Mouse (Mus musculus) embryonic facial prominence, embryonic 15.5 days (tissue): ENCODE results near the gene Rsph14. TPM values are rescaled to one million over a fixed set of nuclear protein-coding genes. Genes with fewer than 3 reads are reported as not detected.

Experiments
- ATAC-seq: fragments of 200-750 bp; cut with Nextera tagmentation; 2 replicates; pipeline ENCODE4 v1.8.0; 2017; ENCODE audit warnings: low read depth, moderate TSS enrichment; ENCODE audit not compliant: insufficient number of reproducible peaks, low FRiP score, low TSS enrichment
- H3K27ac ChIP-seq: fragments of 300-500 bp; sonication (generic); replicated peaks from 2 replicates; pipeline ENCODE4 v1.5.1; 2015; ENCODE audit warnings: mild to moderate bottlenecking, inconsistent platforms
- H3K27me3 ChIP-seq: fragments of 300-500 bp; sonication (generic); 2 replicates; pipeline ENCODE4 v1.6.1; 2015; ENCODE audit warnings: inconsistent platforms
- H3K36me3 ChIP-seq: fragments of 300-500 bp; sonication (generic); 2 replicates; pipeline ENCODE4 v1.6.1; 2015; ENCODE audit warnings: mild to moderate bottlenecking, inconsistent platforms
- H3K4me1 ChIP-seq: fragments of 300-500 bp; sonication (generic); 2 replicates; pipeline ENCODE4 v1.6.1; 2015; ENCODE audit warnings: inconsistent platforms
- H3K4me2 ChIP-seq: fragments of 300-500 bp; sonication (generic); replicated peaks from 2 replicates; pipeline ENCODE4 v1.6.1; 2015; ENCODE audit warnings: mild to moderate bottlenecking, inconsistent platforms
- H3K4me3 ChIP-seq: fragments of 300-500 bp; sonication (generic); replicated peaks from 2 replicates; pipeline ENCODE4 v1.5.1; 2015; ENCODE audit warnings: mild to moderate bottlenecking, inconsistent platforms
- H3K9ac ChIP-seq: fragments of 300-500 bp; sonication (generic); 2 replicates; pipeline ENCODE4 v1.6.1; 2015; ENCODE audit warnings: inconsistent platforms
- H3K9me3 ChIP-seq: fragments of 300-500 bp; sonication (generic); replicated peaks from 2 replicates; pipeline ENCODE4 v1.6.1; 2016; ENCODE audit warnings: inconsistent platforms
- WGBS: fragments of 180-500 bp; shearing (Covaris S2); methylation state at CpG from one replicate; pipeline ENCODE4 v1.1.7; 2015; 5-methylcytosine and 5-hydroxymethylcytosine counted together
- polyA plus RNA-seq: library from polyadenylated mRNA; unstranded; fragments of >200 nt; fragmentation: Nextera tagmentation; extraction: Ambion mirVana; gene quantifications from 2 replicates; pipeline ENCODE4 v1.2.1, GENCODE M21; 2015

Gene Rsph14
- polyA plus RNA-seq, 1 experiment from 2014 or later, result 6.9 TPM

GRCm38 (mm10) chr10:75062189-75062561 is 29.8 kb upstream of the Rsph14 start:
- H3K9me3 ChIP-seq, result no peaks in the 10 kb centered on the region
- peak overlapping the region; percentile 84 for H3K4me2 ChIP-seq
- ATAC-seq, result no peak
- peaks cover 54% of the 10 kb centered on the region for H3K4me1 ChIP-seq
- peaks cover 6% of the 10 kb centered on the region; the same call in 1 of the 2 replicates for H3K36me3 ChIP-seq
- H3K27ac ChIP-seq, result no peak overlapping the region
- WGBS, result 8% methylated on average over 6 of the region's 6 CpGs
- no peaks in the 10 kb centered on the region for H3K27me3 ChIP-seq
- peak overlapping the region; percentile 83 for H3K4me3 ChIP-seq
- peak overlapping the region; percentile 64; the same call in 1 of the 2 replicates for H3K9ac ChIP-seq

GRCm38 (mm10) chr10:75061341-75062188 is 29.2 kb upstream of the Rsph14 start:
- Histone ChIP-seq H3K4me2 (peak overlapping the region; percentile 84), H3K27me3 (no peaks in the 10 kb centered on the region), H3K4me1 (peaks cover 54% of the 10 kb centered on the region), H3K4me3 (peak overlapping the region; percentile 83), H3K9ac (peak overlapping the region; percentile 64), H3K27ac (no peak overlapping the region), H3K9me3 (no peaks in the 10 kb centered on the region), H3K36me3 (peaks cover 6% of the 10 kb centered on the region; the same call in 1 of the 2 replicates)
- no peak for ATAC-seq
- WGBS, result 3% methylated on average over 71 of the region's 71 CpGs

- no peak; the same call in 1 of the 2 replicates for ATAC-seq
- Histone ChIP-seq H3K36me3 (peaks cover 3% of the 10 kb centered on the region; the same call in 1 of the 2 replicates), H3K4me2 (peak overlapping the region; percentile 84), H3K9ac (peak overlapping the region; percentile 64), H3K27me3 (no peaks in the 10 kb centered on the region), H3K4me1 (peaks cover 52% of the 10 kb centered on the region), H3K4me3 (peak overlapping the region; percentile 83), H3K9me3 (no peaks in the 10 kb centered on the region), H3K27ac (peak overlapping the region; percentile 68)
- under 1% methylated on average over 39 of the region's 48 CpGs for WGBS
These were observed 28.5 kb upstream of the Rsph14 start for GRCm38 (mm10) chr10:75060843-75061235.

- Histone ChIP-seq H3K4me2 (peak within 1 kb of the TSS; percentile 84), H3K4me3 (peak within 1 kb of the TSS; percentile 83), H3K4me1 (peaks cover 48% of the 10 kb centered on the region), H3K27me3 (no peaks in the 10 kb centered on the region), H3K9me3 (no peaks in the 10 kb centered on the region), H3K27ac (peak within 1 kb of the TSS; percentile 68), H3K36me3 (no peaks in the 10 kb centered on the region; the same call in 1 of the 2 replicates), H3K9ac (peak within 1 kb of the TSS; percentile 64)
- WGBS, result under 1% methylated on average over 49 of the region's 73 CpGs
- peak; percentile 86 for ATAC-seq
These were observed 27.9 kb upstream of the Rsph14 start, which contains the start of gene Bcr for GRCm38 (mm10) chr10:75060217-75060842. TSS of gene Bcr (plus strand) at chr10:75060592.

GRCm38 (mm10) chr10:75059396-75059795 is 27.0 kb upstream of the Rsph14 start:
- Histone ChIP-seq H3K4me3 (peak overlapping the region; percentile 83; the same call in 1 of the 2 replicates), H3K4me1 (peaks cover 45% of the 10 kb centered on the region), H3K27ac (no peak overlapping the region), H3K36me3 (no peaks in the 10 kb centered on the region), H3K4me2 (peak overlapping the region; percentile 84), H3K9me3 (no peaks in the 10 kb centered on the region), H3K27me3 (no peaks in the 10 kb centered on the region), H3K9ac (no peak overlapping the region)
- 2% methylated on average over 11 of the region's 11 CpGs for WGBS
- ATAC-seq, result no peak; the same call in 1 of the 2 replicates

- no peak for ATAC-seq
- WGBS, result 30% methylated on average over 9 of the region's 9 CpGs
- H3K9me3 ChIP-seq, result no peaks in the 10 kb centered on the region
- peaks cover 43% of the 10 kb centered on the region for H3K4me1 ChIP-seq
- no peaks in the 10 kb centered on the region for H3K27me3 ChIP-seq
- H3K36me3 ChIP-seq, result no peaks in the 10 kb centered on the region
- H3K9ac ChIP-seq, result no peak overlapping the region
- H3K4me2 ChIP-seq, result peak overlapping the region; percentile 84
- no peak overlapping the region for H3K4me3 ChIP-seq
- H3K27ac ChIP-seq, result no peak overlapping the region
These were observed 26.5 kb upstream of the Rsph14 start for GRCm38 (mm10) chr10:75058761-75059395.

- no peak overlapping the region for H3K27ac ChIP-seq
- H3K27me3 ChIP-seq, result no peaks in the 10 kb centered on the region
- H3K4me2 ChIP-seq, result no peak overlapping the region
- WGBS, result 81% methylated on average over 8 of the region's 8 CpGs
- H3K9me3 ChIP-seq, result no peaks in the 10 kb centered on the region
- ATAC-seq, result no peak
- H3K9ac ChIP-seq, result no peak overlapping the region
- H3K36me3 ChIP-seq, result no peaks in the 10 kb centered on the region
- no peak overlapping the region for H3K4me3 ChIP-seq
- H3K4me1 ChIP-seq, result peaks cover 37% of the 10 kb centered on the region
These were observed 25.9 kb upstream of the Rsph14 start for GRCm38 (mm10) chr10:75058336-75058735.

GRCm38 (mm10) chr10:75056255-75056654 is 23.9 kb upstream of the Rsph14 start:
- Histone ChIP-seq H3K27ac (no peak overlapping the region), H3K9me3 (no peaks in the 10 kb centered on the region), H3K4me3 (no peak overlapping the region), H3K4me1 (peaks cover 16% of the 10 kb centered on the region), H3K36me3 (no peaks in the 10 kb centered on the region), H3K4me2 (no peak overlapping the region), H3K27me3 (no peaks in the 10 kb centered on the region), H3K9ac (no peak overlapping the region)
- WGBS, result 22% methylated on average over 4 of the region's 4 CpGs
- no peak for ATAC-seq

- ATAC-seq, result no peak
- Histone ChIP-seq H3K36me3 (no peaks in the 10 kb centered on the region), H3K4me3 (no peak overlapping the region), H3K9me3 (no peaks in the 10 kb centered on the region), H3K27me3 (no peaks in the 10 kb centered on the region), H3K9ac (no peak overlapping the region), H3K4me2 (no peak overlapping the region), H3K27ac (no peak overlapping the region), H3K4me1 (peaks cover 13% of the 10 kb centered on the region)
- WGBS, result 72% methylated on average over 5 of the region's 5 CpGs
These were observed 23.3 kb upstream of the Rsph14 start for GRCm38 (mm10) chr10:75055672-75056071.

- no peak for ATAC-seq
- no peak overlapping the region for H3K4me2 ChIP-seq
- H3K9me3 ChIP-seq, result no peaks in the 10 kb centered on the region
- H3K4me3 ChIP-seq, result no peak overlapping the region
- 0 out of 2 replicates have a peak, but pooled peaks cover 3% of the 10 kb centered on the region for H3K4me1 ChIP-seq
- WGBS, result 58% methylated on average over 6 of the region's 6 CpGs
- no peaks in the 10 kb centered on the region for H3K36me3 ChIP-seq
- H3K27ac ChIP-seq, result no peak overlapping the region
- H3K27me3 ChIP-seq, result no peaks in the 10 kb centered on the region
- no peak overlapping the region for H3K9ac ChIP-seq
These were observed 21.7 kb upstream of the Rsph14 start for GRCm38 (mm10) chr10:75054125-75054524.

- WGBS, result 87% methylated on average over 4 of the region's 4 CpGs
- ATAC-seq, result no peak
- Histone ChIP-seq H3K9me3 (no peaks in the 10 kb centered on the region), H3K9ac (no peak overlapping the region), H3K4me1 (0 out of 2 replicates have a peak, but pooled peaks cover 3% of the 10 kb centered on the region), H3K4me3 (no peak overlapping the region), H3K27ac (no peak overlapping the region), H3K27me3 (no peaks in the 10 kb centered on the region), H3K36me3 (no peaks in the 10 kb centered on the region), H3K4me2 (no peak overlapping the region)
These were observed 21.3 kb upstream of the Rsph14 start for GRCm38 (mm10) chr10:75053655-75054054.
